Mouse (Mus musculus) bone marrow, adult 2 months (tissue): ENCODE results near the gene Celf5. TPM values are rescaled to one million over a fixed set of nuclear protein-coding genes. Genes with fewer than 3 reads are reported as not detected.

ENCODE experiments used
- H3K27ac ChIP-seq: fragments of 200-500 bp; 2 replicates; pipeline ENCODE4 v1.5.1; 2012; ENCODE audit warnings: low read depth, mild to moderate bottlenecking, control low read depth, inconsistent platforms, low read length; ENCODE audit not compliant: control insufficient read depth, poor library complexity, insufficient read depth
- H3K4me1 ChIP-seq: fragments of 200-500 bp; 2 replicates; pipeline ENCODE4 v1.6.1; 2011; ENCODE audit warnings: low read length; ENCODE audit not compliant: control insufficient read depth, insufficient read depth
- H3K4me3 ChIP-seq: fragments of 200-500 bp; replicated peaks from 2 replicates; pipeline ENCODE3; 2011; ENCODE audit warnings: mild to moderate bottlenecking, low read depth, low read length, control low read depth; ENCODE audit not compliant: control insufficient read depth
- CTCF ChIP-seq: fragments of 200-500 bp; IDR thresholded peaks from 2 replicates; pipeline ENCODE4 v1.5.1; 2011; ENCODE audit warnings: low read length, control low read depth; ENCODE audit not compliant: control insufficient read depth, insufficient read depth
- POLR2A ChIP-seq: fragments of 200-500 bp; IDR thresholded peaks from 2 replicates; pipeline ENCODE4 v1.6.1; 2011; ENCODE audit warnings: low read depth, mild to moderate bottlenecking, control low read depth, low read length, borderline replicate concordance; ENCODE audit not compliant: control insufficient read depth
- WGBS: fragments of 180-500 bp; shearing (Covaris S2); methylation state at CpG from one replicate; pipeline ENCODE4 v1.1.7; 2018; 5-methylcytosine and 5-hydroxymethylcytosine counted together
- polyA plus RNA-seq: library from polyadenylated mRNA; stranded (reverse); fragments of >200 nt; gene quantifications from 2 replicates; pipeline ENCODE4 v1.2.4, GENCODE M21; 2011; ENCODE audit warnings: low replicate concordance; ENCODE audit not compliant: missing spikeins, insufficient read depth, insufficient read length

Celf5 gene
- polyA plus RNA-seq, 1 experiment = 0.72 TPM

DNA sequence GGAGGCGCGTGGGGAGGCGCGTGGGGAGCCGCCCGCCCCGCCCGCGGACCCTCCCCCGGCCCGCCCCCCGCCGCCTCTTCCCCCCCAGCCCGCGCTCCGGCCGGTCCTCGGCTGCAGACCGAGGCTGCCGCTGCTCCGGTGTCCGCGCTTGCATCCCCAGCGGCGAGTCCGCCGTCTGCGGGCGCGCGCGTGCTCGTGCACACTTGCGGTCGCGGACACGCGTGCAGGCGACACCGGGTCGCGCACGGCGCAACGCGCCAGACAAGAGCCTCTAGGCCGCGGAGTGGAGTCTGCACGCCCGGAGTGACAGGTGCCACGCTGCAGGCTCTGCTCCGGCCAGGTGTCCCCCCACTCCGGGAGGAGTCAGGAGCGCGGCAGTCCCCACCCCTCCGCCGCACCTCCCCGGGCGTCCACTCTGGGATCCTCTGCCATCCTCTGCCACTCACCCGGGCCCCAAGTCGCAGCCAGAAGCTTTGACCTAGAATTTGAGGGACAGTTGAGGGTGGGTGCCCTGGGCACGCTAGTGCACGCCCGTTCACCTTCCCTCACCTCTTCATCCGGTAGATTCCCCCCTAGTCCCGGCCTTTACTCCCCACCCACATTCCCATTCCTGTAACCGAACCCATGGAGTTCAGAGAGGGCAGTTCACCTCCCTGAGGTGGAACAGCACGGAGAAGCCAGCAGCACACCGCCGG, 51.5 kb downstream of the Celf5 start:
- TF ChIP-seq POLR2A = peak; percentile 10; the same call in 1 of the 2 replicates
- TF ChIP-seq CTCF = no peak
- peak overlapping the region; percentile 77 for H3K4me3 ChIP-seq
- under 1% methylated on average over 66 of the region's 70 CpGs for WGBS
- peak overlapping the region; percentile 91; the same call in 1 of the 2 replicates for H3K27ac ChIP-seq
- peaks cover 16% of the 10 kb centered on the region for H3K4me1 ChIP-seq

DNA sequence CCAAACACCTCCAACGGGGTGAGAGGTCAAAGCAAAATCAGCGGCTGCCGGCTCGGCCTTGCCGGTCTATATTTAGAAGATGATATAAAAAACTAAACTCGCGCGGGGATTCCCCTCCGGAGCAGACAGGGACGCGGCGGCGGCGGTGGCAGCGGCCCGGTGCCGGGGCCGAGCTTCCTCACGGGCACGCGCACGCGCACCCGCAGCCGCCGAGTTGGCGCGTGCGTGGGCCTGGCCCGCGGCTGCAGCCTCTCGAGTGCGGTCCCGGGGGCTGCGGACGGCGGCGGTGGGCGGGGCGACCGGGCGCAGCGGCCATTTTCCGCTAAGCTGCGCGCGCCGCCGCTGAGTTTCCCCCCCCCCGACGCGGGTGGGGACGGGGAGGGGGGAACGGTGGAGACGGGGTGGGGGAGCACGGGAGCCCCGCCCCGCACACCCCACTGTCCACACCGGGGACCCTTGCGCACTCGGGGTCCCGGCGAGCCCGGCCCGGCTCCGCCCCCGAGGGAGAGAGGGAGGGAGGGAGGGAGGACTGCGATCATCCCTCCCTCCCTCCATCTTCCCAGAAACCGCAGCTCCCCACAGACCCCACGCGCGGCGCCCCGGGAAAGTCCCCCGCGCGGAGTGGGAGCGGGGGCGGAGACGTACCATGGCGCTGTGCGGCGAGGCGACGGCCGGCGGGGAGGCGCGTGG, 52.2 kb downstream of the Celf5 start:
- Histone ChIP-seq H3K4me3 (peak overlapping the region; percentile 77), H3K4me1 (peaks cover 16% of the 10 kb centered on the region), H3K27ac (peak overlapping the region; percentile 91)
- TF ChIP-seq CTCF (no peak), POLR2A (peak; percentile 36; the same call in 1 of the 2 replicates)
- under 1% methylated on average over 66 of the region's 89 CpGs for WGBS

DNA sequence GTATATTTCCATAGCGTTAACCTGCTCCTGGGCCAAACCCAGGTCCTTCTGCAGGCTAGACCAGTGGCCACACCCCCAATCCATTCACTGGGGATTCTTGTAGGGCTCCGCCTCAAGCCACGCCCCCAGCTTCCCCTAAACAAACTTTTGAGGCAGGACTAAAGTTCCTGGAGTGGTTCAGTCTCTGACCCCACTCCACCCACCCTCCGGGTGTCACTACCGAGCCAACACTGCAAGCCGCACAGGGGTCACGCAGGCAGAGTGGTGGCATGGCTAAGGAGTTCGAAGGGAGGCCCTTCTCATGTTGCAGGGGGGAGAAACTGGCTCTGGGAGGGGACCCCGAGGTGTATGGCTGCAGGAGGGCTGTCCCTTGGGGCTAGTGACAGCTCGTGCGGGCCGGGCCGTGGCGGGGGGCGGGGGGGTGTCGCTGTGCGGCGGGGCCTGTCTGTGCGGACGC, 52.9 kb downstream of the Celf5 start:
- Histone ChIP-seq H3K4me1 (peaks cover 14% of the 10 kb centered on the region), H3K4me3 (peak overlapping the region; percentile 77), H3K27ac (peak overlapping the region; percentile 91)
- TF ChIP-seq CTCF = no peak
- peak; percentile 69; the same call in 1 of the 2 replicates for TF ChIP-seq POLR2A
- 1% methylated on average over 20 of the region's 20 CpGs for WGBS

DNA sequence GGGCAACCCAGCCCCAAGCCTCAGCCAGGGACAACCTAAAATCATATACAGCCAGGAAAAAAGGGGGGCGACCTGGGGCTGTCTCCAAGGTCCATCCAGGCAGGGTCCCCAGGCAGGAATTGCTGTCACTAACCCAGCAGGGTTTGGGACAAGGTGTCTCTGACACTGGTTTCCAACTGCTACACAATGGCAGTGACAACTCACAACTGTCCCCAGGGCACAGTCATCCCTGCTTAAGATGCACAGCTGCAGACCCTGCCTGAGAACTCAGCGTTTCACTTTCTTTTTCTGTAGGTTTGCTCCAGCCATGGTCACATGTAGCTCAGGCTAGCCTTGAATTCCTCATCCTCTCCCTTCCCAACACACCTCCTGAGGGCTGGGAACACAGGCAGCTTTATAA, 53.4 kb downstream of the Celf5 start:
- H3K4me3 ChIP-seq = no peak overlapping the region
- H3K27ac ChIP-seq = no peak overlapping the region
- 39% methylated on average over 2 of the region's 2 CpGs for WGBS
- H3K4me1 ChIP-seq = peaks cover 10% of the 10 kb centered on the region
- TF ChIP-seq POLR2A = no peak
- TF ChIP-seq CTCF = no peak

DNA sequence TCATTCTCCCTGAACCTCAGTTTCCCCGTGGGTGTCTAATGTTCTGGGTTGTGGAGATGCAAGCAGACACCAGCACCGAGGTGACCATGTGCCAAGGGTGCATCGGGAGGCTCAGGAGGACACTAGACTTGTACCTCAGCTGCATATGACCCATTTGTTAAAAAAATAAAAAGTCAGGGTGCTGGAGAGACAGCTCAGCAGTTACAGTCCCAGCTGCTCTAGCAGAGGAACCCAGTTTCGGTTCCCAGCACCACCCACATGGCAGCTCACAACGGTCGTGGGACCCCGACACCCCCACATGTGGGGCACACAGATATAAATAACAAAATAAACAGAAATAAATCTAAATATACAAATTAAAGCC, 54.0 kb downstream of the Celf5 start:
- TF ChIP-seq POLR2A (no peak), CTCF (no peak)
- H3K27ac ChIP-seq = no peak overlapping the region
- 85% methylated on average over 7 of the region's 7 CpGs for WGBS
- peaks cover 10% of the 10 kb centered on the region for H3K4me1 ChIP-seq
- H3K4me3 ChIP-seq = no peak overlapping the region

DNA sequence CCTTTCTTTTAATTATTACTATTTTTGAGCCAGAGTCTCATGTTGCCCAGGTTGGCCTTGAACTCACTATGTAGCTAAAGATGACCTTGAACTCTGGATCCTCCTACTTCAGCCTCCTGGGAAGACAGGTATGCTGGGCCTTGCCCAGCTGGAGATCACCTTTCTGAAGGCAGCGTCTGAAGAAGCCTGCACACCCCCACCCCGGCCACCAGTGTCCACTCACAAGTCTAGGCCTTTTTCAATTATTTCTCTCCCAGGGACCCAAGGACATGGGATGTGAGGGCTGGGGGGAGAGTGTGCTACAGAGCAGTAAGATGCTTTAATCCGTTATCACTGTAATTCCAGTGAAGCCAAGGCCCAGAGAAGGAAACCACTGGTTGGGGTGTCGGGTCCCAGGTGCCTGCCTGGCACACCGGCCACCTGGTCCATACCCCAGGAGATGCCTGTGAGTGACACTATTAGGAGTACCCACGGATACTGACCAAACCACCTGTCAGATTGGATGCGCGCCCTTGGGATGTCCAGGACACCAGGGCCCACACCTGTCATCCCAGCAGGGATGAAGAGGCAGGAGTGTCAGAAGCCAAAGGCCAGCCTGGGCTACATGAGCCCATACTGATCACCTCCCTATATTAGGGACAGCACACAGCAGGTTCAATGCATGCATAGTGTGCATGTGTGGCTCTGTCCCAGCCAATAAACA, 54.6 kb downstream of the Celf5 start:
- Histone ChIP-seq H3K4me1 (peaks cover 10% of the 10 kb centered on the region), H3K4me3 (no peak overlapping the region), H3K27ac (no peak overlapping the region)
- TF ChIP-seq POLR2A (no peak), CTCF (no peak)
- 91% methylated on average over 8 of the region's 8 CpGs for WGBS

DNA sequence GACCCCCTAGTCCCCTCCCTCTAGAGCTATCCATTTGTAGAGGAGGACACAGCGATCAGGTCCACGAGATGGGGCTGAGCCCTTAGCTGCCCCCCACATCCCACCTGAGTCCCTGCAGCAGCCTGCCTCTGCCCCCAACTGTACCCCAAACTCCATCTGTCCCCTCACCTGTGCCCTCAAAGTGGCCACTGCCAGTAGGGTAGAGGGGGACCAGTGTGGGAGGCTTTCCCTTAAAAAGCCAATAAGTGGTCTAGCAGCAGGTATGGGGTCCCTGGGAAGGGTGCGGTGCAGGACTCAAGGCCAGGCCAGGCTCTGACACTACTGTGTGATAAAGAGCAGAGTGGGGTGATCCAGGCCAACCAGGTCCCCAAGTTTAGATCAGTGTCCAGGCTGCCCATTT, 55.2 kb downstream of the Celf5 start:
- Histone ChIP-seq H3K4me1 (peaks cover 8% of the 10 kb centered on the region), H3K4me3 (peak overlapping the region; percentile 15), H3K27ac (no peak overlapping the region)
- WGBS = 45% methylated on average over 3 of the region's 3 CpGs
- TF ChIP-seq CTCF = no peak
- TF ChIP-seq POLR2A = no peak

DNA sequence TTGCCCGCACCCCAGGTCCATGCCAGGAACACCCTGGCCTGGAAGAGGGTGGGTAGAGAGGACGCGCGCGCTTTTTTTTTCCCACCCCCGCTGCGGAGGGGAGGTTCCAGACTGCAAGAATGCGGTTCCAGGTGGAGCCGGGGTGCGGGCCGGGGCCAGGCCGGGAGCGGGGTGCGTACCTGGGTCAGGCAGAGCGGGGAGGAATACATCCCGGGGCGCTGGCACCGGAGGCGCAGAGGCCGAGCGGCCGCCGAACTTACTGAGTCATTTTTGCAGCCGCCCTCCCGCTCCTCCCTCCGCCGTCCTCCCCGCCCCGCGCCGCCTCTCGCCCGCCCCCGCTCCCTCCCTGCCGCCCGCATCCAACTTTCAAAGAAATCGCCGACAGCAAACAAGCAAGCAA, 55.6 kb downstream of the Celf5 start:
- under 1% methylated on average over 38 of the region's 38 CpGs for WGBS
- peaks cover 7% of the 10 kb centered on the region for H3K4me1 ChIP-seq
- TF ChIP-seq CTCF (no peak), POLR2A (peak; percentile 25; the same call in 1 of the 2 replicates)
- peak overlapping the region; percentile 52 for H3K4me3 ChIP-seq
- peak overlapping the region; percentile 29; the same call in 1 of the 2 replicates for H3K27ac ChIP-seq
